Mouse (Mus musculus) kidney, postnatal 0 days (tissue): ENCODE results near the gene Top2b. TPM values are rescaled to one million over a fixed set of nuclear protein-coding genes. Genes with fewer than 3 reads are reported as not detected.

Source experiments
- ATAC-seq: fragments of 200-750 bp; cut with Nextera tagmentation; replicated peaks from 2 replicates; pipeline ENCODE4 v1.8.0; 2017; ENCODE audit warnings: low read depth, moderate number of reproducible peaks, moderate TSS enrichment, moderate library complexity; ENCODE audit not compliant: low FRiP score
- DNase-seq: peaks from one replicate; pipeline ENCODE4 v3.0.0-alpha.2; 2016; ENCODE audit warnings: low spot score
- H3K27ac ChIP-seq: fragments of 300-500 bp; sonication (generic); 2 replicates; pipeline ENCODE4 v1.5.1; 2014; ENCODE audit warnings: mild to moderate bottlenecking
- H3K27me3 ChIP-seq: fragments of 300-500 bp; sonication (generic); 2 replicates; pipeline ENCODE4 v1.6.1; 2014; ENCODE audit warnings: low read length, mixed read lengths; ENCODE audit not compliant: insufficient read depth
- H3K36me3 ChIP-seq: fragments of 300-500 bp; sonication (generic); 2 replicates; pipeline ENCODE4 v1.6.1; 2014; ENCODE audit warnings: low read length, mixed read lengths; ENCODE audit not compliant: insufficient read depth
- H3K4me1 ChIP-seq: fragments of 300-500 bp; sonication (generic); replicated peaks from 2 replicates; pipeline ENCODE4 v1.6.1; 2014; ENCODE audit warnings: antibody characterized with exemption, low read length, mixed read lengths; ENCODE audit not compliant: insufficient read depth
- H3K4me2 ChIP-seq: fragments of 300-500 bp; sonication (generic); 2 replicates; pipeline ENCODE4 v1.6.1; 2014; ENCODE audit warnings: mild to moderate bottlenecking, low read length, moderate library complexity, mixed read lengths
- H3K4me3 ChIP-seq: fragments of 300-500 bp; sonication (generic); replicated peaks from 2 replicates; pipeline ENCODE4 v1.5.1; 2014; ENCODE audit warnings: low read depth, low read length
- H3K9ac ChIP-seq: fragments of 300-500 bp; sonication (generic); 2 replicates; pipeline ENCODE4 v1.6.1; 2014; ENCODE audit warnings: low read depth, low read length
- H3K9me3 ChIP-seq: fragments of 300-500 bp; sonication (generic); replicated peaks from 2 replicates; pipeline ENCODE4 v1.6.1; 2016; ENCODE audit warnings: low read length, inconsistent platforms, mixed read lengths
- CTCF ChIP-seq: IDR thresholded peaks from 2 replicates; pipeline ENCODE4 v1.5.1; 2016; ENCODE audit warnings: antibody characterized with exemption, low read depth, mild to moderate bottlenecking, moderate library complexity
- WGBS: fragments of 180-500 bp; shearing (Covaris S2); extraction: QIAGEN DNeasy Blood & Tissue Kit; methylation state at CpG from one replicate; pipeline ENCODE4 v1.1.7; 2014; 5-methylcytosine and 5-hydroxymethylcytosine counted together
- polyA plus RNA-seq: library from polyadenylated mRNA; unstranded; fragments of >200 nt; fragmentation: Nextera tagmentation; extraction: Ambion mirVana; gene quantifications from 2 replicates; pipeline ENCODE4 v1.2.1, GENCODE M21; 2015

Top2b gene
- polyA plus RNA-seq, 1 experiment from 2014 or later, result 42.3 TPM

DNA sequence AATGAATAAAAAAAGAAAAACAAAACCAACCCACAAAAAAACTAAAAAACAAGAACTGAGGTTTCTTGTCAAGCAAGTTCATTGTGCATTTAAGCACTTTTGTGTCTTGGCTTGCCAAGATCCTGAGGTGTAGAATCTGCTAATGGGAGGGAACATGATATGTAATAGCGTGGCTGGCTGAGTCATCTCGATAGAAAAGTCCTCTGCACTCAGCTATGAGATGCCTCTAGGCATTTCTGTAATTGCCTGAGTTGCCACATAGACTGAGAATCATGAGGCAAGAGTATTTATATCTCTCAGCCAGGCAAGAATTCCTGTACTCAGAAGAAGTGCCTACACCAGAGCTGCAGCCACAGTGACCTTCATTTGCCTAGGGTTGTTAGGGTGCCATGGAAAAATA lies 68.2 kb downstream of the Top2b start:
- H3K4me3 ChIP-seq, result no peak overlapping the region
- no peak for ATAC-seq
- H3K27ac ChIP-seq, result no peak overlapping the region
- H3K9ac ChIP-seq, result no peak overlapping the region
- H3K4me1 ChIP-seq, result no peaks in the 10 kb centered on the region
- no peak overlapping the region for H3K4me2 ChIP-seq
- no peak for TF ChIP-seq CTCF
- H3K36me3 ChIP-seq, result peaks cover 14% of the 10 kb centered on the region
- DNase-seq, result no peak
- 52% methylated on average over 2 of the region's 2 CpGs for WGBS
- H3K9me3 ChIP-seq, result no peaks in the 10 kb centered on the region
- no peaks in the 10 kb centered on the region for H3K27me3 ChIP-seq

GRCm38 (mm10) chr14:16434396-16435171 lies 69.6 kb downstream of the Top2b start:
- no peak; the same call in 1 of the 2 replicates for ATAC-seq
- Histone ChIP-seq H3K9ac (no peak overlapping the region), H3K4me2 (no peak overlapping the region), H3K36me3 (peaks cover 14% of the 10 kb centered on the region), H3K9me3 (no peaks in the 10 kb centered on the region), H3K27me3 (no peaks in the 10 kb centered on the region), H3K4me3 (no peak overlapping the region), H3K27ac (no peak overlapping the region), H3K4me1 (no peaks in the 10 kb centered on the region)
- DNase-seq, result peak; percentile 84
- TF ChIP-seq CTCF, result peak; percentile 88
- 82% methylated on average over 3 of the region's 3 CpGs for WGBS

GRCm38 (mm10) chr14:16437386-16437785 lies 72.4 kb downstream of the Top2b start:
- H3K4me1 ChIP-seq, result no peaks in the 10 kb centered on the region
- TF ChIP-seq CTCF, result no peak
- no peaks in the 10 kb centered on the region for H3K27me3 ChIP-seq
- ATAC-seq (no peak), DNase-seq (no peak)
- no peak overlapping the region for H3K4me2 ChIP-seq
- no peak overlapping the region for H3K9ac ChIP-seq
- no peak overlapping the region for H3K27ac ChIP-seq
- no peaks in the 10 kb centered on the region for H3K9me3 ChIP-seq
- peaks cover 9% of the 10 kb centered on the region; the same call in 1 of the 2 replicates for H3K36me3 ChIP-seq
- no peak overlapping the region for H3K4me3 ChIP-seq
- 91% methylated on average over 4 of the region's 4 CpGs for WGBS

DNA sequence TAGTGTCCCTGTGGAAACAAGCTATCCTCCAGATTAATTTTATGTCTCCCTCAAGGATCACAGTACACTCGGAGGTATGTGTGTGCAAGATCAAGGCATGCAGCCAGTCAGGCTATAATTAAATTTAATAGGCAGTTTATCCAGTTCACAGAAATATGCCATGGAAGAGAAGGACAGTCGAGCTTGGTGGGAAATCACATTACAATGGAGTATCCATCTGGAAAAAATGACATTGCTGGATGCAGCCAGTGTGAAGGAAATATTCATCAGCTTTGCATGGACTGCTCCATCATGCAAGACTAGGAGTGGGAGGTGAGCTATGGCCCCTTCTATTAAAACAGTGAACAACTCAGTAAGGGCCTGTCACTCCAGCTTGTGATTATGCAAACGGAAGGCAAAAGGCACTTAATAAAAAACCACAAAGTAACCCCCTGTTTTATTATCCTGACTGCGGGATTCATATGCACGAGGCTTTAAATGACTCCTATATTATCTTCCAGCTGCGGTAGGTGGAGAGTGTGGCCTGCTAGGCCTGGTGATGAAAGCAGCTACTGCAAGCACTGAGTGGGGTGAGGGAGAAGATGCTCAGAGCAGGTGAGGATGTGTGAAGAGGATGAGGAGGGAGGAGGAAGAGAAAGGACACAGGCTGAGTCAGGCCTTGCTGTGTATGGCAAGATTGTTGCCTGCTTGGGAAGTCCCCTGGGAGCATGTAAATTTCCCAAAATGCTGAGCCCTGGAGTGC lies 74.6 kb downstream of the Top2b start:
- no peak overlapping the region for H3K4me3 ChIP-seq
- H3K27me3 ChIP-seq, result no peaks in the 10 kb centered on the region
- H3K27ac ChIP-seq, result no peak overlapping the region
- no peak for TF ChIP-seq CTCF
- no peak overlapping the region for H3K4me2 ChIP-seq
- no peak for ATAC-seq
- 30% methylated on average over 6 of the region's 6 CpGs for WGBS
- no peaks in the 10 kb centered on the region for H3K9me3 ChIP-seq
- H3K9ac ChIP-seq, result no peak overlapping the region
- no peaks in the 10 kb centered on the region for H3K4me1 ChIP-seq
- H3K36me3 ChIP-seq, result peaks cover 9% of the 10 kb centered on the region; the same call in 1 of the 2 replicates
- DNase-seq, result peak; percentile 28

DNA sequence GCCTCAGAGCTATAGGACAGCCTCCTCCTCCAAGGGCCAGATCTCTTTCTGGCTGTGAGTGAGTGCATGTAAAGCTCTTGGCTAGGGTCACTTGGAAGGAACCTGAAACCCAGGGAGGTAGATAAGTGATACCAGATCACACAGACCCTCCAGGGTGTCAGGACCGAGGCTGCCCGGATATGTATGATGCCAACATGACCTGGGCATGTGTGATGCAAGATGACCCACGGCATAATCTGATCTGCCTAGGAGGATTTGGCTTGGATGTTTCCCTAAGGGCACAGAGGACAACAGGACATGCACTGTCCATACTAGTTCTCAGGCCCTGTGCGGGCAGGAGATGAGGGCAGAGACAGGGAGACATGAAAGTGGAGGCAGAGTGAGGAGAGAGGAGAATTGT lies 79.9 kb downstream of the Top2b start:
- Histone ChIP-seq H3K9me3 (no peaks in the 10 kb centered on the region), H3K4me1 (no peaks in the 10 kb centered on the region), H3K4me3 (no peak overlapping the region), H3K4me2 (no peak overlapping the region), H3K9ac (no peak overlapping the region), H3K27ac (no peak overlapping the region), H3K27me3 (no peaks in the 10 kb centered on the region), H3K36me3 (0 out of 2 replicates have a peak, but pooled peaks cover 9% of the 10 kb centered on the region)
- DNase-seq (no peak), ATAC-seq (no peak)
- 58% methylated on average over 4 of the region's 4 CpGs for WGBS
- TF ChIP-seq CTCF, result no peak

- no peak overlapping the region for H3K9ac ChIP-seq
- ATAC-seq (peak; percentile 77), DNase-seq (peak; percentile 60)
- TF ChIP-seq CTCF, result peak; percentile 59
- 33% methylated on average over 3 of the region's 3 CpGs for WGBS
- no peaks in the 10 kb centered on the region for H3K27me3 ChIP-seq
- H3K36me3 ChIP-seq, result no peaks in the 10 kb centered on the region
- H3K27ac ChIP-seq, result no peak overlapping the region
- no peaks in the 10 kb centered on the region for H3K4me1 ChIP-seq
- no peak overlapping the region for H3K4me2 ChIP-seq
- no peaks in the 10 kb centered on the region for H3K9me3 ChIP-seq
- no peak overlapping the region for H3K4me3 ChIP-seq
These were observed 82.6 kb downstream of the Top2b start for GRCm38 (mm10) chr14:16447587-16447986.
